Mouse (Mus musculus) gastrocnemius, adult 8-10 months (tissue): ENCODE results near the gene Pald1. TPM values are rescaled to one million over a fixed set of nuclear protein-coding genes. Genes with fewer than 3 reads are reported as not detected.

ENCODE experiments used
- DNase-seq, 2 experiments: peaks; one replicate each; pipeline ENCODE4 v3.0.0; 2022; ENCODE audit warnings: low spot score in 2 of 2
- total RNA-seq, 4 experiments: library from RNA; stranded (reverse); gene quantifications; 2 replicates each; pipeline ENCODE4 v1.2.4; 2022

The Pald1 gene
- total RNA-seq, 4 experiments from 2014 or later: 2.7 to 5.7 (median 4.5) TPM

DNA sequence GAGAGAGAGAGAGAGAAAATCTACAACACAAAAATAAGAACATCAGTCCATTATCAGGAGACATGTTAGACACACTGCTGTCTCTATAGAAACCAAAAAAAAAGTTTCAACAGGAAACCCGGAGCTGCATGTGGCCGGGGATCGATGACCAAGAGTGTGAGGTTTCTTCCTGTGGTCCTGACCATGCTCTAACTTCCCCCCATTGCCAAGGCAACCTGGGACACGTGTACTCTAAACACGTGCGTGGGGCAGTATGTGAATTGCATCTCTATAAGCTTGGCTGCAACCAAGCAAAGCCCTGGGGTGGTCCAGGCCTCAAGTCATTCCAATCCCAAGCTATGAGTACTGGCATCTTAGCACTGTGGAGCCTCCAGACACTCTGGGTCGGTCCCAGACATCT is 48.8 kb downstream of the Pald1 start:
- no peak for DNase-seq

DNA sequence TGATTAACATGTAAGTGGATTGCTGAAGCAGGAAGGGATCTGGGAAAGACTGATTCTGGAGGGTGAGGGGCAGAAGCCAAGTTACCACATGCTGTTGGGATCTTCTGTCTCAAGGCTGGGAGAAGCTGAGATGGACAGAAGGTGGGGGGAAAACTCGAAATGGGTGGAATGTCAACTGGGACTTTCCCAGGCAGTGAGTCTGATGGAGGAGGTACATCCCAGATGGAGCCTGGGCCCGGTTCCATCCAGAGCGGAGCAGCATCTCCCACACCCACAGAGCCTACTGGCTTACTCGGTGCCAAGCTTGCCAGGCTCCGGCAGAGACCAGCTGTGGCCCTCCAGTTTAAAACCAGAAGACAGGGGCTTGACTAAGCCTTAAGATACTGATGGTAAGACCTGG is 52.3 kb downstream of the Pald1 start:
- DNase-seq: peak in 1 of 2 experiments; percentile 26

DNA sequence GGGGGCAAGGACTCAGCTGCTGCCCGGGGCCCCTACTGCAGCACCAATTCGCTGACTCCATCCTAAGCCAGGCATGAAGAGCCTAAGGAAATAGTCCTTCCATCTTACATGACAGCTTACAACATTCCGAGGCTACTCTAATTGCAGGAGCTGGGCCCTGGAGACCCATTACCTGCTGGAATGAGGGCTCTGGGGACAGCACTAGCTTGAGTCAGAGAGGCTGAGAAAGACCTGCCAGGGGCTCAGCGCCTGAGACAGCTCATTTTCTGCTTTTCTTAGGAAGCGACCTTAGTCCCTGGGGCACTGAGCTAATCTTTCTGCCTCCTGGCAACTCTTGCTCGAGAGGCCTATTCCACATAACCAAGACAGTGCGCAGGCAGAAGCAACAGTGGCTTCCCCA is 54.4 kb downstream of the Pald1 start:
- DNase-seq: no peak

DNA sequence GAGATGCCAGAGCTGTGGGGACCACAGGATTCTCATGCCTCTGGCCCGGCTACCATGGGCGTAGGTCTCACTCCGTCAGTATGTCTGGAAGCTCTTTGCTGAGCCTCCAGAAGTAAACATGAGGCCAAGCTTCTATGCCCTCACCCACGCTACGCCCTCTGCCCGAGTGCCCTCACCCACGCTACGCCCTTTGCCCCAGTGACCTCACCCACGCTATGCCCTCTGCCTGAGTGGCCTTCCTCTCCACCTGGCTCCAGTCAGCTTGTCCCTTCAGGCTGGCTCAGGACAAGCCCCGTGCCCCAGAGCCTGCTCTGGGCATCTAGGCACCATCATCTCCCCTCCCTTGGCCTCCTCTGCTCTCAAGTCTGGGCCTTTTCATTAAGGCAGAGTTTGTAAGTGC is 55.8 kb downstream of the Pald1 start:
- no peak for DNase-seq

DNA sequence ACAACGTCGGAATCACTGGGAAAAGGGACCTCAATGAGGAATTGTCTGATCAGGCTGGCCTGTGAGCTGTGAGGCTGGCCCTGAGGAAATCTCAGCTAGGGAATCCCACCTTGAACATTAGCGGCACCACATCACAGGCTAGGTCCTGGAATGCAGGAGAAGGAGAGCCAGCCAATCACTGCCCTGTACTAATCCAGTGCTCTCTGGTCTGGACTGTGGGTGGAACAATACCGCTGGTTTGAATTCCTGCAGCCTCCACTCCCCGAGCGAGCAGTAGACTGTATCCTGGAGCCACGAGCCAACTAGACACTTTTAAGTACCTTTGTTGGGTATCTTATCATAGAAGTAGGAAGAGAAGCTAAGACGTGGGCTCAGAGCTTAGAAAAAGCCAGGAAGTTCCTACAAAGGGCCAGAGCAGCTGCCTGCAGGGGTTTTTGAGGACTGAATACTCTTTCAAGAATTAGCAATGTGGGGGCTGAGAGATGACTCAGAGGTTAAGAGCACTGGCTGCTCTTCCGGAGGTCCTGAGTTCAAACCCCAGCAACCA is 57.5 kb downstream of the Pald1 start:
- DNase-seq: no peak

DNA sequence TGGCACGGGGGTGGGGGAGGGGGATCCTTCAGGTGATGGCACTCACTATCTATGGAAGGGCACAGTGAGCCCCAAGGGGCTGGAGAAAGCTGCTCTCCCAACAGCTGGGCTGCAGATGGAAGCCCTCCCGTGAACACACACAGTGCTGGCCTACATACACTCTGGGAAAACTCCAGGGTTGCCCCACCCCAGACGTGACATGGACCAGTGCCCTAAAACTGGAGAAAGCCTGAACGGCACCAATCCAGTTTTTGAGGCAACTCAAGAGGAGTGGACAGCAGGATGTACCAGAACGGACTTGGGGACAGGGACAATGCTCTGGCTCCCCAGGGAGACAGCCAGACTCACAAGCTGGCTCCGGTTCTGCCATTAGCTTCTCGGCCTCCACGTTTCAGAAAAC is 58.6 kb downstream of the Pald1 start:
- DNase-seq: no peak

DNA sequence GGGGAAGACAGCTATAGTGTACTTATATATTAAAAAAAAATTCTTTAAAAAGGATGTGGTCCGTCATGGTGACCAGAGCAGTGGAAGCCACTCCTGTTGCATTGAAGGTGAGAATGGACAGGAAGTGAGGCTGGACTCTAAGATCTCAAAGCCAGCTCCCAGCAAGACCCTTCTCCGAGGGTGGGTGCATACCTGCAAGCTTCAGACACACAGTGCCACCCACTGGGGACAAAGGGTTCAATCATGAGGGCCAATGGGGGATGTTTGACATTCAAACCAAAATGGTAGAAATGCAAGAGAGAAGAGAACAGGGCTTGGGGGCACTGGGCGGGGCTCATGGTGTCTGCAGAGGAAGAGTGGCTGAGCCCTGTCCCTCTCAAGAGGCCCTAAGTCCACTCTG is 64.8 kb downstream of the Pald1 start:
- no peak for DNase-seq

DNA sequence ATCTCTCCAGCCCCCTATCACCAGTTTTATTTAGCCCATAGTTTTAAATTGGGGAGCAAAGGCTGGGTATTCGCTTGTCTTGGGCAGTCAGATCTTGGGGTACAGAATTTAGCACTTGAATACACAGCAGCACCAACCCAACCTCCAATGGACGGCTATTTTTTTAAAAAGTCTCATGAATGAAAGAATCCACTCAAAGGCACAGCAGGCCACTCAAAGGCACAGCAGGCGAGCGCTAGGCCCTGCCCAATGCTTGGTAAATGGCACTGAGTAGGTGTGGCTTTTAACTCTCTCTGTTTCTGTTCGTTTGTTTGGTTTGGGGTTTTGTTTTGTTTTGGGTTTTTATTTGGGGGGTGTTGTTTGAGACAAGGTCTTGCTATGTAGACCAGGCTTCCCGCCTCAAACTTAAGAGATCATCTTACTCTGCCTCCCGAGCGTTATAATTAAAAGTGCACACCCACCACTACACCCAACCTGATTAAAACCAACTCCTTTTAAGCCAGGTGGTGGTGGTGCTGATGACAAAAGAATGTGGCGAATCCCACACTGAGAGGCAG is 67.9 kb downstream of the Pald1 start:
- DNase-seq: no peak

DNA sequence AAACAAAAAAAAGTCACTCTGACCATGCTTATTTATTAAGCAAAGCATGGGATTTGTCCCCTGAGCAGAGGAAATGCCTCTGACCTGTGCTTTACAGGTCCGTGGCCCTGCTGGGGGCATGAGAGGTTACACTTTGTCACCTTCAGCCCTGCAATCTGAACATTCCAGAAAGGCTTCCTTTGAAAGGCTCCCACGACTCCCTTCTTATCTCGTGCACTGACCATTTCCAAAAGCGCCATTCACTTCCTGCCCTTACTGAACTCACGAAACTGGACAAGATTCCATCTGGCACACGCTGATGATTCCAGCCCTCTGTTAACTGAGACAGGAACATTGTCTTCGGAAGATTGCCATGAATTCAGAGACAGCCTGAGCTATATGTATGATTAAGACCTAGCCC is 69.6 kb downstream of the Pald1 start:
- DNase-seq: no peak

DNA sequence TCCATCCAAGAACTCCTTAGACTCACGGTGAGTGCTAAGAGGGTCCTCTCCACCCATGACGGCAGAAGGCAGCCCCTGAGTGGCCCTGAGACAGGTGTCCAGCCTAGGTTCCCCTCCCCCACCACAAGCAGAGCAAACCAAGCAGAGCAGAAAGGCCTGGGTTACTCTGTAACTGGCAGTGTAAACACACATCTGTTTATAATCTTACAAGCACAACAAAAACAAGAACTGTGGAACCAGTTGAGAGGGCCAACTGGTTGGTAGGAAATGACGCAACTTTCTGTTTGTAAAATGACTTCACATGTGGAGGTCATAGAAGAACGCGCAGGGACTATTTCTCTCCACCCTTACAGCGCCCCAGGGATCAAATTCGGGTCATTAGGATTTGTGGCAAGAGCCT is 70.6 kb downstream of the Pald1 start:
- DNase-seq: no peak

DNA sequence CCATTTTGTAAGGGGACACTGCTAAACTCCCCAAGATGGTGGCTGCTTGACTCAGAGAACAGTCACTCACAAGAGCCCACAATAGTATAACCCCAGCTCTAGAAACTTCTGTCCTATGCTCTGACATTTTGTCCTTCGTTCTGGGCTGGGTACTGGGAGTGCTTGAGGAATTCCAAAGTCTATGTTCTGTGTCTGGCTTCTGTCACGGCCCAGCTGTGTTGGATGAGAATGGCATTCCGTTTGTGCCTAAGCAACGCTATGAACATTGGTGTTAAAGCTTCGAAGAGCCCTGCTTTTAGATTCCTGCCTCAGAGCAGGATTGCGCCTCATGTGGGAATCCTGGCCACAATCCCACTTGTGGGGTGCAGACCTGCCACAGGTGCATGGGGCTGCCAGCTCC is 71.2 kb downstream of the Pald1 start:
- DNase-seq: no peak

DNA sequence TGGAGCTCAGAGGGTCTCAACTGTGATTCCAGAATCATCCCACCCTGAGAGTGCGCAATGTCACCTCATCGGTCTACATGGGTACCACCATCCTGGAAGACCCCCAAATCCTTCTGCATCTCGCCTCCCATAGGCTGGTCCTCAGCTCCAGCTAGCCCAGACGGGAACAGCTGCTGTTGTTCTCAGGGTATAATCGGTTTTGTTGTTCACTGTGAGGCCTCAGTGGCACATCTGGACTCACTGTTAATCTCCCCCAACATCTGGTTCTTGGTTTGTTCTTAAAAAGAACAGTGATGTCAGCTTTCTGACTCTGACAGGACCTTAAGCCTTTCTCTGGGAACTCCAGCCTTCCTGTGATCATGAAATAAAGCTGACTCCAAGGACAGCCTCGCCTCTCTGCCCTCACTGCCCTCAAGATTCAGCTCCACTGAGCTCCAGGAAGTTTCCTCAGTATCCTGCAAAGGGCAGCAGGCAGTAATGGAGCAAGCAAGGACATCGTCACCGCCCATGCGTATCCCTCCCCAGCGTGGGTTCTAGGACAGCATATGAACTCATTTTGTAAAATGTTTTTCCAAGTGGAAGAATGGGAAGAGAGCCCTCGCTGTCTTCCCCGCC is 74.5 kb downstream of the Pald1 start:
- DNase-seq: no peak

DNA sequence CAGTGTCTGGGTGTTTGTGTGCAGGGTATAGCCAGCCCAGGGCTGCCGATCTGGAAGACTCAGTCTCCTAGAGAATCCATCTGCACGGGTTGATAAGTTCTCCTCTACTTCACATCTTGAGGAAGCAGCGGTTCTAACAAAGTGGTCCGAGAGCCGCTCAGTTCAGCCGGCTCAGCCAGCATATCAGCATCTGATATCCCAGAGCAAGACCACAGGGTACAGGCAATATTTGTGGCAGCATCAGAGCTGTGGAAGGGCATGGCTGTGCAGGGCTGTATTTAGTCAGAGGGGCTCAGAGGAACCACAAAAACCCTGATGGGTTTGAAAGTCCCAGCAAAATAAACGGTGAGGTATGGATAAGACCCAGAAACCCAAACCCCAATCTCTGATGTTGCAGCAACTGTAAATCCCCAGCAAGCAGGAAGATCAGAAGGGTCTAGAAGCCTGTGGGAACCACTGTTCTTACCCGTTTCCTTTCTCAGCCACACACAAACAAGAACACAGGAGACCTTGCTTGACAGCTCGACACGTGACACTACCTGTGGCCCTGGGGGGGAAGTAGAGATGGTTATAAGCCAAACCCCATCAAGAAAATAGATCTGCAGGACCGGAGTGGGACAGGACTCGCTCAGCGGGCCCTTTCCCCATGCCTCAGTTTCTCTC is 77.3 kb downstream of the Pald1 start:
- DNase-seq: no peak

DNA sequence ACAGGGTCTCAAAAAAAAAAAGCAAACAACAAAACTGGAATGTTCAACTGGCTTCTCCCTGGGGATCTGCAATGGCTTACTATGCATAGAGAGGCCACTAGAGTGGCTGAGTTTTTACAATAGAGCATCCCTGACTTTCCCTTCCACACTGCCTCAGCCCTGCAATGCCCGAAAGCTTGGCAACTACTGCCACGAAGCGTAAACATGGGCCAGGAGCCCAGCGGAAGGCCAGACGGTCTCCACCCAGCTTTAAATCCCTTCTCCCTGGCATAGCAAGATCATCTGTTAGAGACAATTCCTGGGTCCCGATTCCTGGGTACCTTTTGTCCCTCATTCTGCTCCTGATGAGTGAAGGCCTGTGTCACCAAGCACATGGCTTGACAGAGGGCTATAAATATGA is 79.3 kb downstream of the Pald1 start:
- DNase-seq: no peak

DNA sequence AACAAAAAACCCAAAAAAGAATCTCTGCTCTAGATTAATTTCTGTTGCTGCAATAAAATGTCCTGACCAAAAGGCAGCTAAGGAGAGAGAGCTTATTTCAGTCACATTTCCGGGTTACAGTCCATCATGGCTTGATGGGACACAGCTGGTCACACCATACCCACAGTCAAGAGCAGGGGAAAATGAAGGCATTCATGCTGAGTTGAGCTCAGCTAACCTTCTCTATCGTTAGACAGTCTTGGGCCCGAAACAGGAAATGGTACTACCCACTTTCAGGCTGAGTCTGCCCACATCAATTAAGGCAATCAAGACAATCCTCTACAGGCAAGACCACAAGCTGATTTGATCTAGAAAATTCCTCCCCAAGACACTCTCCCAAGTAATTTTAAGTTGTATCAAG is 82.3 kb downstream of the Pald1 start:
- DNase-seq: no peak

DNA sequence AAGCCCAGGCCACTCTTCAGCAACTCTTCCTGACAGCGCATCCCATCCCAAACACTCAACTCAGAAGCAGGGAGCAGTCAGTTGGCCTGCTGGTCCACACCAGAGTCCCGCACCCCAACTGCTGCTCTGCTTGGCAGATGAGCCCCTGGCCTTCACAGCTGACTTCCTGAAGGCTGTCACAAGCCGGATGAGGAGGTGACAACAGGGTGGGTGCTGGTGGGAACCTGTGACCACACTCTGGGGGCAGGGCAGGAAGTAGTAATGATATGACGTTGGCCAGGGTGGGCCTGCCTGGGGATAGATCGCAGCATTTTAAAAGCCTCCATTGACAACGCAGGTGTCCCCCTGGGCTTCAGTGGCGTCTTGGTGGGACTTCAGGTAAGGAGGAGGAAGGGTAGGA is 85.9 kb downstream of the Pald1 start, which contains the start of gene Prf1:
Prf1 (plus strand) TSS at position 357 of the 400 bp plus-strand sequence.
- no peak for DNase-seq

DNA sequence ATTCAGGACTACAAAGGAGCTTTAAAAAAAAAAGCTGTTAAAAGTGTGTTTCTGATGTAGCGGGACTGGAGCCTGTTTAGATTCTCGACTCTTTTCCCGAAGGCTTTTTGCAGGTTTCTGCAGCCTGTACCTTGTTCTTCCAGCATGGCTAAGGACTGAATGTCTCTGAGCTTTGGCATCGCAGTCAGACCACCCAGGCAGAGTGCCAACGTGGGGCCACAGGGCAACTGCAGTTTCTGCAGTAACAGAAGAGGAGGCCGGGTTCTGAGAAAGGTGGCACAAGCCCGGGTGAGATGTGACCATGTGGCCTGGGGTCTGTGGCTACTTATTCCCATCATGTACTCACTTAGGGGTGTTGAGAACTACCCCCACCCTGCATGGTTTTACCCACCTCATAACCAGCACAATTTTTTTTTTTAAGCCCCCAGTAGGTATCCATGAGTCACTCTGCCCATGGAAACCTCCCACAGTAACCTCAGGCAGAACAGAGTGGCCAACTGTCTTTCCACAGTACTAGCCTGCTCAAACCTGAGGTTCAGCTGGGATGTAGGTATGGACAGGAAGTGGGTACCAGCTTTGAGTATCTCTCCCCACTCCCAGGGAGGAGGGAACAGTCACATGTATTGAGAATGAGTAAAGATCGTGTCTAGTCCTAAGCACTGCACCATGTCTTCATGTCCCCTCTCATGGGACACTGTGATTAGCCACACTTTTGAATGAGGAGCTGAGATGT is 86.5 kb downstream of the Pald1 start:
- DNase-seq: no peak

DNA sequence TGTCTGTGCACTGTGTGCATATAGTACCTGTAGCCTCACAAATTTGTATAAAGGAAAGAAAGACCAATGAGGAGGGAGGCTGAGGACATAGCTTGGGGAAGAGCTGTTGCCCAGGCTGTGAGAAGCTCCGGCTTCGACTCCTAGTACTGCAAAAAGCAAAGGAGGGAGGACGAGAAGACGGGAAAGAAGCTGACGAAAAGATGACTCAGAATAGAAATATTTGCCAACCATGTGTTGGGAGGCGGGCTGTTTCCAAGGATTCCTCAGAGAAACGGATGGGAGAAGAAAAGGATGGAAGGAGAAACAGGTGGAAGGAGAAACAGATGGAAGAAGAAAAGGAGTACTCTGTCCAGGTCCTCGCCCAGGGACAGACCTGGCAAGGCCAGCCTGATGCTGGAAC is 89.1 kb downstream of the Pald1 start:
- no peak for DNase-seq

DNA sequence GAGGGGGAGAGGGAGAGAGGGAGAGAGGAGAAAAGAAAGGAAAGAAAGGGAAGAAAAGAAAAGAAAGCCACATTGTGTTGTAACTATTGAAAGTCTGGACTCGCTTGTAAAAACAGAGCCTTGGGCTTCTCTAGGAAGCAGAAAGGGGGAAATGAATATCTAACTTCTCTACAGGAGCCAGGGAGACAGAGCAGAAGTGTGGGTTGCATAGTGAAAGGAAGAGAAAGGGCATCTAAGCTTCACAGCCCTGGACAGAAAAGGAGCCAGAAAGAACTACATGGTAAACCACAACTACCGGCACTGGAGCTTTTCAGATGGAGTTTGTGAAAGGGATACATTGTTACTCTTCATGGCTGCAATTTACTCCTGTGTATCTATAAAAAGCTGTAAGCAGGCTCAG is 92.9 kb downstream of the Pald1 start:
- DNase-seq: no peak

DNA sequence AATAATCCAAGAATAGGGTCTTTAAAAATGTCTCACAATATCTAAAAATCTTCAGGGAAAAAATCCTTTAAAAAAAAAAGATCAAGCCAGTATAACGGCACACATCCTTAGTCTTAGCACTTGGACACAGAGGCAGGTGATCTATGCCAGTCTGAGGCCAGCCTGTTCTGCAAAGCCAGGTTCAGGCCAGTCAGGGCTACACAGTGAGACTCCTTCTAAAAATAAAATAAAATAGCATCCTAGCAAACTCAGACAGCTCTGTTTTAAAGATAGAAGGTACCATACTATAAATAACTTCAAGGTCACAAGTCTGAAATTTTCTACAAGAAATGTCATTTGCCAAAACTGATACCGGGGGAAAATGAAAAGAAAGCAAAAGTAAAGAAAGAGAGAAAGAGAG is 93.3 kb downstream of the Pald1 start:
- no peak for DNase-seq

DNA sequence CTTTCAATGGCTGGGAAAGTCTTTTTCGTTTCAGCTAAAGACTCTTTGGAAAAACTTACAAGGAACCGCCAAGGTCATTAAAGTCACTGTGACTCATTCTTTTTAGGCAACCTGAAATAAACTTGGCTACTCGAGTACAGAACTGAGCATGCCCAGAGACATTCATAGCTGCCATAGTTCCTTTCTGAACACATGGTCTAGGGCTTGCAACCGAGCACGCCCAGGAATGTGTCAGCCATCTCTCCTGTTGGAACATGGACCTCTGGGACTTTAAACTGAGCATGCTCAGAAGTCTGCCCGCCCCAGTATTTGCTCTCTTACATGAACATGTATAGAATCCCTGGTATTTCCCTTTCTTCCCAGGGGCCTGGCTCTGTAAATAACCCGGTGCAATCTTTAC is 97.1 kb downstream of the Pald1 start:
- peak in 1 of 2 experiments; percentile 33 for DNase-seq

DNA sequence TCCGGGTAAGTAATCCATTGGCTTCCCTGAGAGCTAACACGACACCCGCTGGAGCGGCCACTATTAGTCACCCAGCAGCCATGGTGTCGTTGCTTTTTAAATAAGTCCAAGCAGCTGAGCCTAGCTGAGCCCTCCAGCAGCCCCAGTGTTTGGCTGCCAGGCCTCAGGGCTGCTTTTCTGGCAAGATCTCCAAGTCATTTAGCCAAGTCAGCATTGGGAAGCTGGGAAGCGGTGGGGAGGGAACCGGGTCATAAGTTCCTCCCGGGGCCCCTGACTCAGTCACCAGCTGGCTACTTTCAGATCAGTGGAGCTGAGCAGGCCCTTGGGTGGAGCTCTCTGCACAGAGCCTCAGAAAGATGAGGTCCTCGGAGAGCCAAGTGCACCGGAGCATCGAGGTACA is 98.1 kb downstream of the Pald1 start:
- DNase-seq: peak; percentile 63 to 77
